ENCODE assay signal across 9 mouse cellular contexts in the genomic region with DNA sequence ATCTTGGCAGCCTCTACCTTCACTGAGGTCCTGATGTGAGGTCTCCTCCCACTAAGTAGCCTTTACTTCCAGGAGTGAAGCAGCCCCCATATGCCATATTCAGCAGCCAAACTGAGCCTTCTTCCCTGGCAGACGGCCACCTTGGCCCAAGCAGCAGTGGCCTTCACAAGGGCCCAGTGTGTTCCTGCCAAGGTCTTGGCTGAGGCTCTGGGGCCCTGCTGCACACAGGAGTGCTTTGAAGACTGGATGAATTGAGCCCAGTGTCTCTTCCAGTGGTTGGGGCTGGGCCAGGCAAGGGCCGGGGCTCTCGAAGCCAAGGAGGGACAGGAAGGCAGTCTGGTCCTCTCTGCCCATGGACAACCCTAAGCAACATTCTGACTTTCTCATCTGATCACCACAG. TPM values are rescaled to one million over a fixed set of nuclear protein-coding genes. Genes with fewer than 3 reads are reported as not detected.
A peak's percentile ranks its signal among the peaks of the same experiment; 100 is the strongest.
DNase-seq lines count a peak whose midpoint lies in the region; ATAC-seq lines count a peak whose summit lies in the region.
"Had no signal": no experiment of that assay in that cellular context is flagged by ENCODE, and none has a peak within 500 bp of the region (broad histone marks: within the 10 kb centered on the region; RNA-seq: fewer than 3 reads in every experiment).

No protein-coding gene starts in this region.

- no peak overlapping the region for H3K4me2 ChIP-seq in midbrain, embryonic 15.5 days

- no peaks in the 10 kb centered on the region for H3K27me3 ChIP-seq in midbrain, embryonic 15.5 days (replicated peaks)

- no peaks in the 10 kb centered on the region for H3K36me3 ChIP-seq in midbrain, embryonic 15.5 days (replicated peaks)

- peak; percentile 94 to 95 for DNase-seq in adrenal gland, adult (ENCODE audit: inconsistent age in 2 of 2, low spot score in 1 of 2)
- DNase-seq in brain, embryonic 18.5 days (ENCODE audit: low read depth, low spot score) = peak; percentile 72
- peak; percentile 53 for DNase-seq in gastrocnemius, adult 18-20 months (ENCODE audit: low spot score)
- DNase-seq in layer of hippocampus, adult 18-20 months (ENCODE audit: low spot score in 2 of 2) = peak; percentile 45 to 82
- DNase-seq in retina, embryonic 14.5 days (ENCODE audit: low spot score) = no peak
- DNase-seq in spleen, postnatal 14 days (ENCODE audit: low spot score in 2 of 2) = no peak
- no peak for DNase-seq in kidney, postnatal 36 days

- ATAC-seq in midbrain, embryonic 15.5 days (replicated peaks) = no peak; the same call in 1 of the 2 replicates

- no peaks in the 10 kb centered on the region for H3K9me3 ChIP-seq in midbrain, embryonic 15.5 days

- peaks cover 36% of the 10 kb centered on the region for H3K4me1 ChIP-seq in midbrain, embryonic 15.5 days

- no peak overlapping the region for H3K9ac ChIP-seq in midbrain, embryonic 15.5 days

- peak overlapping the region; percentile 46; the same call in 1 of the 2 replicates for H3K27ac ChIP-seq in midbrain, embryonic 15.5 days
- H3K27ac ChIP-seq: kidney, postnatal 0 days had no signal

- 84% methylated on average over 3 of the region's 3 CpGs for WGBS in midbrain, embryonic 15.5 days

- H3K4me3 ChIP-seq in midbrain, embryonic 15.5 days = no peak overlapping the region

RNA-seq across cellular contexts. Expression of a gene that starts 42.8 kb away (rescaled TPM):
- total RNA-seq in gastrocnemius, adult 18-20 months (2021) = 100 to 1,000 TPM; 118 to 134 TPM
- 100 to 1,000 TPM; 291 to 298 TPM for total RNA-seq in layer of hippocampus, adult 18-20 months (2021)
- 25.6 and 27.6 TPM in 2 replicates for polyA plus RNA-seq in midbrain, embryonic 15.5 days (2015; fragmentation: Nextera tagmentation; extraction: Ambion mirVana)

Comparison
In these comparisons a context has a peak if more than half of its experiments do, and no peak if none do; other contexts are left out.
1. DNase-seq: peak in adrenal gland, adult (2 of 2), brain, embryonic 18.5 days (single experiment), gastrocnemius, adult 18-20 months (single experiment) and layer of hippocampus, adult 18-20 months (2 of 2); none in retina, embryonic 14.5 days (single experiment), spleen, postnatal 14 days (0 of 2) and kidney, postnatal 36 days (0 of 2).